Mouse (Mus musculus): Measurements from ENCODE around the gene Gm49391. TPM values are rescaled to one million over a fixed set of nuclear protein-coding genes. Genes with fewer than 3 reads are reported as not detected.

Gm49391 gene
- total RNA-seq (2023) = not detected

DNA sequence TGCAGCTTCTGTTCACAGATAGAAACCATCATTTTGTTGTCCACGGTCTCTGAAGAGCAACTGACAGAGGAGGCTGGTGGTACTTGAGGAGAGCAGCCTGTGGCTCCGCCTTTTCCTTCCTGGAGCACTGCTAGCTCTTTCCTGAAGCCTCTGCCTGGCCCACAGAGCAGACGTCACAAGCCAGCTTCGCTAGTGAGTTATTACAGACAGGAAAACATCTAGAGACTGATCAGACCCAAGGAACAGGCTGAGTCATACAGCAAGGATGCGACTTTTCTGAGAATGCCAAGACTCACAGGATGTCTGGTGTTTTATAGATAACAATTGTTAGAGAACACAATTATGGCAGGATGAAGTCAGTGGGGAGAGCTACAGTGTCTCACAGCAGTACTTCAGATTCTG, at the start of gene Gm49391, which contains the start of gene Ctla2a:
Gene Gm49391, minus strand, starts transcription at position 72 of the 402 bp plus-strand sequence.
Gene Ctla2a, minus strand, starts transcription at position 126 of the 402 bp plus-strand sequence.

DNA sequence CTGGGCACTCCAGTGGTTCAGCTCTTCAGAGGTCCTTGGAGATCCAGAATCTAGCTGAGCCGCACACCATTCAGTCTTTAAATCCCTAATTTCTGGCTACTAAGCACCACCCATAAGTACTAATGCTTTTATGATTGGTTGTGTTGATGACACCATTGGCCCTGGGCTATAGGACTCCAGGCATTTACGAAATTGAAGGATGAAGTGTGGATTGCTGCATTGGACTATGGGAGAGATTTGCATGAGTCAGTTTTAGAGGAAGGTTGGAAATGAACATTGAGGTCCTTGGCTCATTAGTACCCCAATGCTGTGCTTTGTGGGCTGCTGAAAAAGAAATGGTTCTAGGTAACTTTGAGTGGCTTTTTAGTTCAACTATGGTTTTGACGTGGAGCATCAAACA, 5.5 kb upstream of the Gm49391 start, which contains the start of gene Tpbpa:
Gene Tpbpa, minus strand, starts transcription at position 101 of the 400 bp plus-strand sequence.

DNA sequence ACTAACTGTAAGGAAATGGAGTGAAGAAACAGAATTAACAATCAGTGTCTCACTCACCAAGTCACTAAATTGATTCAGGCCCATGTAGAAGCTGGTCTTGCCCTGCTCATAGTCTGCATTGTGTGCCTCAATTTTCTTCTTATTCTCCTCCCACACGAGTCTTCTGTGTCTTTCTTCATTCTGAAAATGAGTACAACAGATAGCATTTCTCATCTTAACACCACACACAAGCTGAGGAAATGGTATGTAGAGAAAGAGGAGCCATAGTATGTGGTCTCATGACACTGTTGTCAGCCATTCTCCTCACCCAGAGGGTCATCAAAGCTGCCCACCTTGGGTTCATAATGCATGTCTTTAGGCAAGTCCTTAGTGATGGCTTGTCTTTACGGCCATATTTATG, 881 bp downstream of the Gm49391 start, which contains the start of gene Gm49393:
Gene Gm49393, minus strand, starts transcription at position 101 of the 400 bp plus-strand sequence.

DNA sequence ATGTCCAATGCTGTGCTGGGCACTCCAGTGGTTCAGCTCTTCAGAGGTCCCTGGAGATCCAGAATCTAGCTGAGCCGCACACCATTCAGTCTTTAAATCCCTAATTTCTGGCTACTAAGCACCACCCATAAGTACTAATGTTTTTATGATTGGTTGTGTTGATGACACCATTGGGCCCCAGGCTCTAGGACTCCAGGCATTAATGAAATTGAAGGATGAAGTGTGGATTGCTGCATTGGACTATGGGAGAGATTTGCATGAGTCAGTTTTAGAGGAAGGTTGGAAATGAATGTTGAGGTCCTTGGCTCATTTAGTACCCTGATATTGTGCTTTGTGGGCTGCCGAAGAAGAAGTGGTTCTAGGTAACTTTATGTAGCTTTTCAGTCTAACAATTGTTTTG, 31.6 kb downstream of the Gm49391 start, which contains the start of gene Tpbpb:
Gene Tpbpb, minus strand, starts transcription at position 101 of the 400 bp plus-strand sequence.

DNA sequence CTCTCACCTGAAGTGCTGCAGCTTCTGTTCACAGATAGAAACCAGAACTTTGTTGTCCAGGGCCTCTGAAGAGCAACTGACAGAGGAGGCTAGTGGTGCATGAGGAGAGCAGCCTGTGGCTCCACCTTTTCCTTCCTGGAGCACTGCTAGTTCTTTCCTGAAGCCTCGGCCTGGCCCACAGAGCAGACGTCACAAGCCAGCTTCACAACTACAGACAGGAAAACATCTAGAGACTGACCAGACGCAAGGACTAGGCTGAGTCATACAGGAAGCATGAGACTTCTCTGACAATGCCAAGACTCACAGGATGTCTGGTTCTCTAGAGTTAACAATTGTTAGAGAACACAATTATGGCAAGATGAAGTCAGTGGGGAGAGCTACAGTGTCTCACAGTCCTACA, 39.0 kb downstream of the Gm49391 start, which contains the start of gene Ctla2b:
Gene Ctla2b, minus strand, starts transcription at position 120 of the 400 bp plus-strand sequence.

DNA sequence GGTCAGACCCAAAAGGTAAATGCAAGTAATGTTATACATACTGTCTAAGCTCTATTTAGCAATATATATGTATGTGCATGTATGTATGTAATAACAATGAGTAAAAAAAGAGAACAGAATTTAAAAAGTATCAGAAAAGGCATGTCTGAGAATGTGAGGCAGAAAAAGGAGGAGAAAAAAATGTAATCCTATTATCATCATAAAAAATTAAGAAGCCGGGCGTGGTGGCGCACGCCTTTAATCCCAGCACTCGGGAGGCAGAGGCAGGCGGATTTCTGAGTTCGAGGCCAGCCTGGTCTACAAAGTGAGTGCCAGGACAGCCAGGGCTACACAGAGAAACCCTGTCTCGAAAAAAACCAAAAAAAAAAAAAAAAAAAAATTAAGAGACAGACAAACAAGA, 39.6 kb downstream of the Gm49391 start, which contains the start of gene Gm49392:
Gene Gm49392, minus strand, starts transcription at position 101 of the 400 bp plus-strand sequence.

DNA sequence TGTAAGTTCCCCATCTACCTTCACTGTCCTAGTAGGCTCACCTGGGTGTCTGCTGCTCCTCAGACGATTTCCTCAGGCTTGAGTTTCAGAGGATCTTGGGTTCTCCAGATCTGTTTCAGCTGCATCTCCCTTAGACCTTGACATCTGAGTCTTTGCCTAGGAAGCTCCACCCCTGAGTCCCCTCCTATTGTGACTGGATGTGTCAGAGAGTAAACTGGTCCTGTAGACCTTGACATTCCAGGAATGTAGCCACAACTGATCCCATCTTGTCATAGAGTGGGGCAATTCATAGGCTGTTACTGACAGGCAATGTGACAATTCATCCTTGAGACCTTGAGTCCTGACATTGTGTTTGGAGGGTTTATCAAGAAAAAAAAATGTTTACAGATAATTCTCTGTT, 72.1 kb downstream of the Gm49391 start, which contains the start of gene 4930486L24Rik:
Gene 4930486L24Rik, minus strand, starts transcription at position 195 of the 400 bp plus-strand sequence.

Other genes with a start within 250 kb of the Gm49391 start
- not detected for gene BC051665, start 150.2 kb downstream of the Gm49391 start, total RNA-seq (2023)
- not detected for gene Ctsll3, start 133.7 kb downstream of the Gm49391 start, total RNA-seq (2023)
- 1 to 10 TPM; 4.9 to 5.2 TPM for gene 4930486L24Rik, start 72.1 kb downstream of the Gm49391 start, total RNA-seq (2023)
- gene Gm49392, start 39.7 kb downstream of the Gm49391 start, total RNA-seq (2023) = under 1 TPM in 1 of 2 experiments, not detected in 1; 0.47 TPM
- gene Ctla2b, start 39.1 kb downstream of the Gm49391 start, total RNA-seq (2023) = 1 to 10 TPM; 7.8 to 9.0 TPM
- not detected for gene Tpbpb, start 31.7 kb downstream of the Gm49391 start, total RNA-seq (2023)
- not detected for gene Gm49393, start 981 bp downstream of the Gm49391 start, total RNA-seq (2023)
- 10 to 100 TPM; 21.8 to 24.4 TPM for gene Ctla2a, start 54 bp upstream of the Gm49391 start, total RNA-seq (2023)
- not detected for gene Tpbpa, start 5.4 kb upstream of the Gm49391 start, total RNA-seq (2023)
- gene Ctsj, start 69.4 kb upstream of the Gm49391 start, total RNA-seq (2023) = not detected
- gene Ctsq, start 104.1 kb upstream of the Gm49391 start, total RNA-seq (2023) = not detected
- not detected for gene Ctsr, start 227.7 kb upstream of the Gm49391 start, total RNA-seq (2023)